Mouse (Mus musculus) embryonic fibroblast, embryonic 13.5 days (primary cell): ENCODE measurements around the gene Dppa5a.

Source experiments
- CTCF ChIP-seq: IDR thresholded peaks from 2 replicates; pipeline ENCODE4 v1.5.1; 2011; ENCODE audit warnings: mild to moderate bottlenecking, control low read depth, low read length, moderate library complexity, borderline replicate concordance; ENCODE audit not compliant: insufficient read depth
- POLR2A ChIP-seq: IDR thresholded peaks from 2 replicates; pipeline ENCODE4 v1.6.1; 2011; ENCODE audit warnings: low read depth, mild to moderate bottlenecking, control low read depth, low read length, moderate library complexity

- no peak for TF ChIP-seq POLR2A
- no peak for TF ChIP-seq CTCF
Measured at GRCm38 (mm10) chr9:78351504-78352220, 16.3 kb downstream of the Dppa5a start.
